Mouse (Mus musculus): ENCODE measurements at regions not wholly inside any gene's neighbourhood (a gene's known extent, or its start where the extent isn't known, plus 50 kb on each side); places are given as distances from the start of the nearest gene placed in this dataset.

DNA sequence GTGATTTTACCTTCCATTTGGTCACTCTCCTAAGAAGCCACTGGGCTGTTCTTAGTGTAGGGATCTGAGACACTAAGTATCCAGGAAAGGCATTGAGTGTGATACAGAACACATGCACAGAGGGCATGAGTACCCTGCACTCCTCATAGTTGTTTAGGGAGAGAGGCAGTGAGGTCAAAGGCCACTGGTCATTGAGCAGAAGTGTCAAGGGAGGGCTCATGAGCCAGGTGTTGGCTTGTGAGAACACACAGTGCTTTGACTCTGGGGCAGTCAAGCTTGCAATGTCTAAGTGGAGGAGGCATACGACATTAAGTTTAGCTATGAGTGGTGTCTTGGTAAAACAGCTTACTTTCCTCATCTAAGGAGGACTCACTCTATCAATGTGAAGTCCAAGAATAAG, 65.9 kb upstream of the Plpp4 start:
- H3K4me2 ChIP-seq (ENCODE audit: low read depth, low read length) = no peak overlapping the region
- H3K4me3 ChIP-seq (ENCODE audit: low read length) = no peak overlapping the region
- WGBS = 69% methylated on average over 1 of the region's 1 CpGs
- H3K4me1 ChIP-seq (ENCODE audit: control insufficient read depth, insufficient read depth, low read length) = no peaks in the 10 kb centered on the region
- H3K27ac ChIP-seq (ENCODE audit: low read length) = no peak overlapping the region
- ATAC-seq = no peak
- no peaks in the 10 kb centered on the region for H3K9me3 ChIP-seq (ENCODE audit: control insufficient read depth, low read length)
- no peak overlapping the region for H3K9ac ChIP-seq (ENCODE audit: low read depth, low read length)
- H3K36me3 ChIP-seq (ENCODE audit: control insufficient read depth, insufficient read depth, low read length) = no peaks in the 10 kb centered on the region
- no peaks in the 10 kb centered on the region for H3K27me3 ChIP-seq (replicated peaks; ENCODE audit: control insufficient read depth, insufficient read depth, low read length)

DNA sequence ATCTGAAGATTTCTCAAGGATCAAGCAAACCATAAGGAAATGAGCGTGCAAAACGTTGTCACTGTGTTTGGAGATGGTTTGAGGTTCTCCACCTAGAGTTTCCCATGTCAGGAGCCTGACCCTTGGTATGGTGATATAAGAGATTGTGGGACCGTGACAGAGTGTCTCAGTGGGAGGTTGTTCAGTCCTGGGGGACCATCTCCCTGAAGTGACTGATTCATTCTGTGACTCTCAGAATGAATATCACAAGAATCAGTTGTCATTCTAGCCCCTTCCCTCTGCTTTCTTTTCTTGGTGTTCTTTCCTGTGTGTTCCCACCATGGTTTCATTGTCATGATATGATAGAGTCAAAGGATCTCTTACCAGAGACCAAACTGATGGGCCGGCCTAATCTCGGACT, 49.8 kb upstream of the Plpp4 start:
- Histone ChIP-seq H3K9me3 (ENCODE audit: control insufficient read depth, low read length) (no peaks in the 10 kb centered on the region), H3K4me2 (ENCODE audit: low read depth, low read length) (no peak overlapping the region), H3K9ac (ENCODE audit: low read depth, low read length) (no peak overlapping the region), H3K4me3 (ENCODE audit: low read length) (no peak overlapping the region), H3K36me3 (ENCODE audit: control insufficient read depth, insufficient read depth, low read length) (no peaks in the 10 kb centered on the region), H3K27me3 (replicated peaks; ENCODE audit: control insufficient read depth, insufficient read depth, low read length) (no peaks in the 10 kb centered on the region), H3K27ac (ENCODE audit: low read length) (no peak overlapping the region), H3K4me1 (ENCODE audit: control insufficient read depth, insufficient read depth, low read length) (no peaks in the 10 kb centered on the region)
- WGBS = 84% methylated on average over 5 of the region's 5 CpGs
- ATAC-seq = no peak

All from intestine, embryonic 16.5 days (tissue).